Mouse (Mus musculus) left cerebral cortex, postnatal 10 days (tissue): ENCODE results near the gene Pdcl3. TPM values are rescaled to one million over a fixed set of nuclear protein-coding genes. Genes with fewer than 3 reads are reported as not detected.
"Not testable (repeated sequence)": the region's sequence is repeated elsewhere in the genome, so short reads cannot be mapped to it uniquely, and the experiment has no call there.

ENCODE experiments used
- DNase-seq, 2 experiments: peaks; one replicate each; pipeline ENCODE4 v3.0.0; 2021 to 2022; ENCODE audit warnings: low spot score in 2 of 2, mixed read lengths in 1 of 2; ENCODE audit errors: extremely low spot score in 1 of 2
- intact Hi-C: fragments of 180-260 bp; cut with DNase I; formaldehyde crosslinking; loops from one replicate; pipeline ENCODE4 v1.15.1; 2025
- total RNA-seq, 2 experiments: library from RNA; stranded (reverse); gene quantifications; 2 replicates each; pipeline ENCODE4 v1.2.3; 2021

The Pdcl3 gene
- total RNA-seq, 2 experiments from 2014 or later: 40.6 to 42.0 TPM

DNA sequence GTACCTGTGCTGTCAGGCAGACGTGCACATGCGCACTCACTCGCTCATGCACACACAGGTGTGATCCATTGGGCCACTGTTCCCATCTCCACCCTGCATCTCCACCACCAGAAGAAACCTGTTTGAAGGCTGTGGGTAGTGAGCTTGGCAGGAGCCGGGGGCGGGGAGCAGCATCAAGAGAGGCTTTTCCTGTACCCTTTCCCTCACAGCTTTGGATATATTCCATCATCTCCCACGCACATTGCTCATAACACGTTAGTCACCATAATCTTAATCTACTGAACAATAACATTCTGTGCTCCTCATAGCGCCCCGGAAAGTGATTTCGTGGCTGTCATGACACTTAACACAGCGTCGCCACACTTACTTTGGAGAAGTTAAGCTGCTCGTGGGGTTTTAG, 27.2 kb downstream of the Pdcl3 start:
- DNase-seq: no peak
- intact Hi-C loops: loop anchor here (5.0 kb wide), 1 partner anchor 180 kb away; the partner anchor contains the start of gene Npas2

DNA sequence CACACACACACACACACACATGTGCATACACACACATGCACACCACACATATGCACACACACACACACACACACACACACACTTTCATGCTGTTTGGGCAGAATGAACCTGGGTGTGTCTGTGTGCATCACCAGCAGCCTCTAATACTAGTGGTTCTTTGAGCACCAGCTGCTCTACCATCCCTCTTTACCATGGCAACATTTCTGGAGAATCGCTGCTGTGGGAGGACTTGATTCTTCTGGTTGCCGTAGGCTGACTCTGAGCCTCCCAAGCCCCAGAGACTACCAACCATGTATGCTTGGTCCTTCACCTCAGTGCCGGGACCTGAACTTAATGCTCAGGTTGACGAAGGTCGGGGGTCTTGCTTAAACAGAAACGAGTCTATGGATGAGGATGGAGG, 28.4 kb downstream of the Pdcl3 start:
- peak in 1 of 2 experiments; percentile 50 for DNase-seq
- intact Hi-C loops: loop anchor here (5.0 kb wide), 1 partner anchor 178 kb away; the partner anchor contains the start of gene Npas2

DNA sequence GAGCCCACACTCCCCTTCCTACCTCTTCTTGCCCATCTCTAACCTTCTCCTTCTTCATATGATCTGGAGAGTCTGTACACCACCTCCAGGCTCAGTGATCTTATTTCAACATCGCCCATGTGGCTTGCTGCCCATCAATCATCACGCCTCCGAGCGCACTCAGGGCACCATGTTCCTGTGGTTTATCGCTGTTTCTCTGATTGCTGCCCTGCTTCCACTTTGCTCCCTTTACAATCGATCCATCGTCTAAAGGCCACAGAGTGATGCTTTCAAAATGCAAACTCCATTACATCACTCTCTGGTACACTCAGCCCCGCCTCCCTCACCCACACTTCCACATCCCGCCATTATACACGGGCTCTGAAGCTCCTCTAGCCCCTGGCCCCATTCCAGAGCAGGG, 30.1 kb downstream of the Pdcl3 start:
- intact Hi-C loops: no loop called here

DNA sequence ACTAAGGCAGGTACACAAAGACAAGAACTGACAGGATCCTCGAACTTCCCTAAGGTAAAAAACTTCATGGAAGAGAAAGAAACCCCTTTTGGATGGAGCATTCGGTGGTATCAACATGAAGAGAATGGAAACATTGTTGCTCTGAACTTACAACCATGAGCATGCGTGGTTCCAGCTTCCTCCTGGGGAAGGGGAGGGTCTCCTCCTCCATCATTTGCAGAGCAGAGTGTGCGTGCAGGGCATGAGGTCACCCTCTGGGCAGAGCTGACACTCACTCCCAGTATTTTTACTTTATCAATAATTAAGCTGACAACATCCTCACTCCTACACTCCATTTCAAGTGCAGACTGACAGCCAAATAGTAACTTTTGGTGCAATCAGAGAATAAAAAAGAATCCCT, 32.5 kb downstream of the Pdcl3 start:
- DNase-seq: no peak
- intact Hi-C loops: no loop called here

More for the DNA sequence above, 30.1 kb downstream of the Pdcl3 start:
- no peak for DNase-seq

DNA sequence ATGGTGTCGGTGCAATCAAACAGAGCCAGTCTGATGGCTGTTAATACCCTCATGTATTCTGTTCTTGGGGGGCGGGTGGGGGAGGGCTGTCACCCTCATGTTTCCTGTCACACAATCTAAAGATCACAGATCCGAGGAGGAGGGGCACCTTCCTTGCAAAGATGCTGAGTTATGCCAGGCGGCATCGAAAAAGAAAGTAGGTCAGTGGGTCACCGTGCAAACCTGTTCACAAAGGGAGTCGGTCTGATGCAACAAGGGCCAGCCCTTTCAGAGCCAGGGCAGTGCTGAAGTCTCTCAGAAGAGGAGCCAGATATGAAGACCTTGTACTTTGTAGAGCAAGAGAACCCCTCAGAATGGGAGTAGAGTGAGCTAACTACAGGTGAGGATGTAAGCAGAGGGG, 39.7 kb downstream of the Pdcl3 start:
- intact Hi-C loops: loop anchor here (5.0 kb wide), 1 partner anchor 72 kb away; no protein-coding TSS in a partner anchor

DNA sequence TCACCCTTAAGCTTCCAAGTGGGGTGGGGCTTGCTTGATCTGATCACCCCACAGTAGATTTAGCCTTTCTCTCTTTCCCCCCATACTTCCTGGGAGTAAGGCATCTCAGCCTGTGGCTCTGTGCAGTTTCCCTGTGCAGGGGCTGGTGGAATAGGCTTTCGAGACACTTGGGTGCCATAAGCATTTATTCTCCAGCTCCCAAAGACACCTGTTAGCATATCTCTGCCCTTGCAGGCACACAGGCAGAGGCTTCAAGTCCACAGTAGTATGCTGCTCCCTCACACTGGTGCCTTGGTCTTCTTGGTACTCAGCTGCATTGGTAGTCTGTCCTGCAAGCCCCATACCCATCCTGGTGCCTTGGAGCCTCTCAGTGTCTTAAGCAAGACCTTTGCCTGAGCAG, 40.4 kb downstream of the Pdcl3 start:
- intact Hi-C loops: loop anchor here (5.0 kb wide), 1 partner anchor 71 kb away; no protein-coding TSS in a partner anchor
- DNase-seq: no peak

More for the DNA sequence above, 39.7 kb downstream of the Pdcl3 start:
- DNase-seq: no peak

DNA sequence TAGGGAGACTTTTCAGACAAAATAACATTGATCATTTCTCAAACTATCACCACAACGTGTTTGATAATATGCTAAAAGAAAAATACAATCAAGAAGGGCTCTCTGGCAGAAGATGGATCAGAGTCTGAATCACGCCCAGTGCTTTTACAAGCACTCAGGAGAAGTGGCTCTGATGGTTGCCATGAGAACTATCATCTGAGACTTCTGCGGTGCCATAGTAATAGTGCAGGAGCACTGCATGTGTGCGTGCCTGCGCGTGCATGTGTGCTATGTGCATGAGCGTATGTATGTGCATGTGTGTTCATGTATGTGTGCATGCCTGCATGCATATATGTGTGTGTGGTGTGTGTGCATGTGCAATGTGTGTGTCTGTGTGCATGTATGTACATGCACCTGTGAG, 43.8 kb downstream of the Pdcl3 start:
- intact Hi-C loops: loop anchor here (5.0 kb wide), 1 partner anchor 68 kb away; no protein-coding TSS in a partner anchor

DNA sequence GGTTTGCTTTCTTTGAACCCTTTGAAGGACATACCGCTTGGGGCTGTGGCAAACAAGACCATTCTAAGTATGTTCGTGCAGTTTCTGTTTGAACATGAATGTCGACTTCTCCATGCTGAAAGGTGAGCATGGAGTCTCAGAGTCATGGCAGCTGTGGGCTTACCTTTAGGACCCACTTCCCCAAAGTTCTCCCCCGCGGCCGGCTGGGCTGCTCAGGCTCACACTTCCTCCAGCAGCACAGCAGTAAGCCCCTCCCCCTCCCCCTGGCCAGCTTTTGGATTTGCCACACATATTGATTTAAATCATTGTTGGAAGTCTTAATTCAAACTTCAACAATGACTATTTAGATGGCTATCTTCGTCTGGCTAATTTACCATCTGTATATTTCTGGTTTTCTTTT, 44.7 kb downstream of the Pdcl3 start:
- intact Hi-C loops: no loop called here
- DNase-seq: no peak

More for the DNA sequence above, 43.8 kb downstream of the Pdcl3 start:
- no peak for DNase-seq

DNA sequence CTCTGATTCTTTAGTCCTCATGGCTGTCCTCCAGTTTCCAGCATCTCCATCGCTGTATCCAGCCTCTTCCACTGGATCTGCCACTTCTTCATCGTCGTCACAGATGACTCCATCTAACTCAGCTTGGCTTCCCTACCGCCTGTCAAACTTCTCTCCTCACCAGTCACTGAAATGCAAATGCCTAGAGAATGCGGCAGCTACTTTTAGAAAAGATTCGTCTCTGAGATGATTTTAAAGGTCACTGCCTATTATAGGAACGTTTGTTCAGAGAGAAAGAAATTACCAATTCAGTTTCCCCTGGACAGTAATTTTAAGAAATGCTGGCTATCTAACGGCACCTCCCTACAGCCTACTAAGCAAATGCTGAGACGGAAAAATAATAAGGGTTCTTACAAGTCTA, 50.4 kb downstream of the Pdcl3 start:
- intact Hi-C loops: no loop called here
- no peak for DNase-seq

DNA sequence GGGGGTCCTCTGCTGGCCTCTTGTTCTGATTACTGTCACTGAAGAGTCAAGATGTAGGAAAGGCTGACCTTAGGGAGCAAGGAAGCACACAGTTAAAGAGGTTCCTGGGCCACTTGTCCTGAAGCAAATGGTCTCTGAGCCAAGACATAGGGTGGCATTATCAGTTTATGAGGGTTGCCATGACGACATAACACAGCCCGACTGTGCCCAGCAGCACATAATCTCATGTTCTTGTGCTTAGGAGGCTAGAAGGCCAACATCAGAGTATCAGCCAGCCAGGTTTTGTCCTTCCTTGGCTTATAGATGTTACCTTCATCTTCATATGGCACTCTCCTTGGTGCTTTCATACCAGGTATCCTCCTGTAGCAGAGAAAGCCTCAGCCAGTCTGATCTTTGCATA, 56.8 kb downstream of the Pdcl3 start:
- intact Hi-C loops: no loop called here
- no peak for DNase-seq

DNA sequence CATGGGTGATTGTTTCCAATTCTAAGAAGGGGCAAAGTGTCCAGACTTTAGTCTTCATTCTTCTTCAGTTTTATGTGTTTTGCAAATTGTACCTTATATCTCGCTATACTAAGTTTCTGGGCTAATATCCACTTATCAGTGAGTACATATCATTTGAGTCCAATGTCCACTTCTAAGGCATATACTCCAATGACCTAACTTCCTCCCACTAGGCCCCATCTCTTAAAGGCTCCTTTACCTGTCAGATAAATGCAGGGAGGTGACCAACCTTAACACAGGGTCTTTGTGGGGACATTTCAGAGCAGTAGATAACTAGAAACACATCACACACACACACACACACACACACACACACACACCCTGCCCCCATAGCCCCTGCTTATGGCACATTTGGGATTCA, 59.0 kb downstream of the Pdcl3 start:
- intact Hi-C loops, DNase-seq: not testable (repeated sequence)

DNA sequence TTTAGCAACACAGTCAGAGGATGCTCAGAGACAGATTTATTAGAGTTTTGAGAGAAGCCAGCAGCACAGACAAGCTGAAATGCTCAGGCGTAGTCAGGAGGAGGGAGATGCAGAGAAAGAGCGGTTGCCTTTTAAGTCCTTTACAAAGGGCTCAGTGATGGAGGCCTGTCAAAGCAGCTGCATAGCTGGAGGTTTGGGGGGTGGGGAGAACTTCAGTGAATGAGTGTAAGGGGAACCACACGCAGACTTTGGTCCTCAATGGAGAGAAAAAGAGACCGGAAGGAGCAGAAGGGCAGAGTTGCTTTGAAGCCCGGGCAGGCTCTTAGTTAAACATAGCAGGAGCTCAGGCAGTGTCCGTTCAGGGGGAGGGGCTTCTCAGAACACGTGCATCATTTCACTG, 61.3 kb downstream of the Pdcl3 start:
- DNase-seq: no peak
- intact Hi-C loops: no loop called here

Other genes with a start within 250 kb of the Pdcl3 start
- 100 to 1,000 TPM; 136 to 141 TPM for gene Lonrf2, start 148.9 kb upstream of the Pdcl3 start, total RNA-seq
- 10 to 100 TPM; 55.7 to 63.2 TPM for gene Chst10, start 87.4 kb upstream of the Pdcl3 start, total RNA-seq
- gene Nms, start 46.5 kb upstream of the Pdcl3 start, total RNA-seq: not detected
- 10 to 100 TPM; 39.9 to 41.8 TPM for gene Npas2, start 208.1 kb downstream of the Pdcl3 start, total RNA-seq